Mouse (Mus musculus) intestine, postnatal 0 days (tissue): Measurements from ENCODE around the gene Mphosph6. TPM values are rescaled to one million over a fixed set of nuclear protein-coding genes. Genes with fewer than 3 reads are reported as not detected.

Experiments used
- ATAC-seq: fragments of 200-750 bp; cut with Nextera tagmentation; 2 replicates; pipeline ENCODE4 v1.8.0; 2017; ENCODE audit warnings: mild to moderate bottlenecking, moderate TSS enrichment, moderate library complexity
- H3K27ac ChIP-seq: fragments of 300-500 bp; sonication (generic); 2 replicates; pipeline ENCODE4 v1.5.1; 2014; ENCODE audit warnings: mild to moderate bottlenecking, low read depth, low read length, moderate library complexity
- H3K27me3 ChIP-seq: fragments of 300-500 bp; sonication (generic); replicated peaks from 2 replicates; pipeline ENCODE4 v1.6.1; 2014; ENCODE audit warnings: low read length, mixed read lengths; ENCODE audit not compliant: control insufficient read depth, insufficient read depth
- H3K36me3 ChIP-seq: fragments of 300-500 bp; sonication (generic); 2 replicates; pipeline ENCODE4 v1.6.1; 2014; ENCODE audit warnings: mild to moderate bottlenecking, moderate library complexity; ENCODE audit not compliant: control insufficient read depth, insufficient read depth
- H3K4me1 ChIP-seq: fragments of 300-500 bp; sonication (generic); replicated peaks from 2 replicates; pipeline ENCODE4 v1.6.1; 2014; ENCODE audit warnings: antibody characterized with exemption, low read length, mixed read lengths; ENCODE audit not compliant: control insufficient read depth, insufficient read depth
- H3K4me2 ChIP-seq: fragments of 300-500 bp; sonication (generic); replicated peaks from 2 replicates; pipeline ENCODE4 v1.6.1; 2014; ENCODE audit warnings: low read depth, mild to moderate bottlenecking, moderate library complexity
- H3K4me3 ChIP-seq: fragments of 300-500 bp; sonication (generic); 2 replicates; pipeline ENCODE4 v1.5.1; 2014; ENCODE audit warnings: low read depth, low read length
- H3K9ac ChIP-seq: fragments of 300-500 bp; sonication (generic); 2 replicates; pipeline ENCODE4 v1.6.1; 2014; ENCODE audit warnings: mild to moderate bottlenecking, low read depth, low read length
- H3K9me3 ChIP-seq: fragments of 300-500 bp; sonication (generic); 2 replicates; pipeline ENCODE4 v1.6.1; 2016; ENCODE audit warnings: mixed run types; ENCODE audit not compliant: control insufficient read depth
- CTCF ChIP-seq: sonication (generic); IDR thresholded peaks from 2 replicates; pipeline ENCODE4 v1.5.1; 2016; ENCODE audit warnings: low read depth, mild to moderate bottlenecking, control low read depth, antibody characterized with exemption, moderate library complexity
- WGBS: fragments of 180-500 bp; shearing (Covaris S2); extraction: QIAGEN DNeasy Blood & Tissue Kit; methylation state at CpG from one replicate; pipeline ENCODE4 v1.1.7; 2014; 5-methylcytosine and 5-hydroxymethylcytosine counted together
- polyA plus RNA-seq: library from polyadenylated mRNA; unstranded; fragments of >200 nt; fragmentation: Nextera tagmentation; extraction: Ambion mirVana; gene quantifications from 2 replicates; pipeline ENCODE4 v1.2.1, GENCODE M21; 2015

The Mphosph6 gene
- polyA plus RNA-seq, 1 experiment from 2014 or later = 31.3 TPM

DNA sequence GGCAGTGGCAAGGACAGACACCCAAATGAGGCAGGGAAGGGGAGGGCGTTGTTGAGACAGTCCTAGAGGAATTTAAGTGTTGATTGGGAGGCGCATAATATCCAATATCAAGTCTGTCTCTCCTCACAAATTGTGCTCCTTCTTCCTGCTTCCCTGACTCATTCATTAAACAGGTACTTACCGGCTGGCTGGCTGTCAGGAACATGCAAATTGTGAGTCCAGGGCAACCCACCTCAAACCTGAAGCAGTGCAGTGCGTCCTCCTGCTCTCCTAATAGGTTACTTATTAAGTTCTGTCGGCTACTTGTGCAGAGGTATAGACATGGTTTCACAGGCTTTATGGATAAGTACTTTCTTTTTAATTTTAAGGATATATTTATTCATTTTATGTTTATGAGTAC lies 3.7 kb upstream of the Mphosph6 start:
- WGBS = 37% methylated on average over 5 of the region's 5 CpGs
- Histone ChIP-seq H3K27ac (no peak overlapping the region; the same call in 1 of the 2 replicates), H3K4me2 (peak overlapping the region; percentile 21; the same call in 1 of the 2 replicates)

GRCm38 (mm10) chr8:117802299-117802689 lies 551 bp upstream of the Mphosph6 start:
- H3K27ac ChIP-seq = peak overlapping the region; percentile 75
- WGBS = 3% methylated on average over 11 of the region's 11 CpGs
- H3K4me3 ChIP-seq = peak overlapping the region; percentile 77
- H3K9ac ChIP-seq = peak overlapping the region; percentile 65
- H3K4me2 ChIP-seq = peak overlapping the region; percentile 73
- peaks cover 3% of the 10 kb centered on the region; the same call in 1 of the 2 replicates for H3K4me1 ChIP-seq
- H3K36me3 ChIP-seq = 0 out of 2 replicates have a peak, but pooled peaks cover 8% of the 10 kb centered on the region
- H3K27me3 ChIP-seq = no peaks in the 10 kb centered on the region
- no peak for TF ChIP-seq CTCF
- ATAC-seq = peak; percentile 37
- H3K9me3 ChIP-seq = no peaks in the 10 kb centered on the region

More for the DNA sequence above, 3.7 kb upstream of the Mphosph6 start:
- Histone ChIP-seq H3K27me3 (no peaks in the 10 kb centered on the region), H3K4me1 (no peaks in the 10 kb centered on the region; the same call in 1 of the 2 replicates), H3K4me3 (no peak overlapping the region), H3K9me3 (no peaks in the 10 kb centered on the region), H3K9ac (no peak overlapping the region), H3K36me3 (no peaks in the 10 kb centered on the region)
- 0 out of 2 replicates have a peak, but pooled peaks have one; percentile 7 for ATAC-seq
- no peak for TF ChIP-seq CTCF

DNA sequence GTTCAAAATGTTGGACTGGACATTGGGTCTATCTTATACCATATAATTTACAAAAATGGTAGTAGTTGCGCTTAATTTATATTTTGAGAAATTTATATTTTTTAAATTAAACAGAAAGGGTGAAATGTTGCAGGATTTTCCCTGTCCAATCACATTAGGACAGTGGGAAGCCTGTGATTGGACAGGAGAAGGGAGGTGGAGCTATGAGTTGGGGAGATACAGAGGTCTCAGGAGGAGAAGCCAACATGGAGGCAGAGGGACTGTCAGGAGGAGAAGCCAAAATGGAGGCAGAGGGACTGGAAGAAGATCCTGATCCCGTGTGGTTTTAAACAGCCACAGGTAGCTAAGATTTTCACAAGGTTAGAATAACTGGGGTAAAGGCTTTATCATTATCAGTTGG lies 3.7 kb downstream of the Mphosph6 start:
- Histone ChIP-seq H3K4me1 (peaks cover 3% of the 10 kb centered on the region; the same call in 1 of the 2 replicates), H3K9ac (no peak overlapping the region), H3K36me3 (peaks cover 43% of the 10 kb centered on the region), H3K27me3 (no peaks in the 10 kb centered on the region), H3K4me3 (no peak overlapping the region), H3K9me3 (no peaks in the 10 kb centered on the region), H3K4me2 (no peak overlapping the region), H3K27ac (no peak overlapping the region)
- WGBS = 92% methylated on average over 2 of the region's 2 CpGs
- TF ChIP-seq CTCF = no peak
- ATAC-seq = no peak

GRCm38 (mm10) chr8:117796464-117796863 lies 5.3 kb downstream of the Mphosph6 start:
- TF ChIP-seq CTCF = no peak
- peaks cover 3% of the 10 kb centered on the region; the same call in 1 of the 2 replicates for H3K4me1 ChIP-seq
- H3K27ac ChIP-seq = no peak overlapping the region
- H3K9ac ChIP-seq = no peak overlapping the region
- ATAC-seq = no peak
- WGBS = 77% methylated on average over 15 of the region's 15 CpGs
- peaks cover 56% of the 10 kb centered on the region for H3K36me3 ChIP-seq
- H3K9me3 ChIP-seq = no peaks in the 10 kb centered on the region
- H3K4me3 ChIP-seq = no peak overlapping the region
- no peaks in the 10 kb centered on the region for H3K27me3 ChIP-seq
- H3K4me2 ChIP-seq = no peak overlapping the region

GRCm38 (mm10) chr8:117794581-117794980 lies 7.2 kb downstream of the Mphosph6 start:
- no peak overlapping the region for H3K27ac ChIP-seq
- no peak overlapping the region for H3K9ac ChIP-seq
- H3K9me3 ChIP-seq = no peaks in the 10 kb centered on the region
- H3K4me1 ChIP-seq = 0 out of 2 replicates have a peak, but pooled peaks cover 1% of the 10 kb centered on the region
- peaks cover 73% of the 10 kb centered on the region for H3K36me3 ChIP-seq
- H3K4me3 ChIP-seq = no peak overlapping the region
- 91% methylated on average over 10 of the region's 10 CpGs for WGBS
- no peak for TF ChIP-seq CTCF
- H3K27me3 ChIP-seq = no peaks in the 10 kb centered on the region
- no peak overlapping the region for H3K4me2 ChIP-seq
- no peak for ATAC-seq

DNA sequence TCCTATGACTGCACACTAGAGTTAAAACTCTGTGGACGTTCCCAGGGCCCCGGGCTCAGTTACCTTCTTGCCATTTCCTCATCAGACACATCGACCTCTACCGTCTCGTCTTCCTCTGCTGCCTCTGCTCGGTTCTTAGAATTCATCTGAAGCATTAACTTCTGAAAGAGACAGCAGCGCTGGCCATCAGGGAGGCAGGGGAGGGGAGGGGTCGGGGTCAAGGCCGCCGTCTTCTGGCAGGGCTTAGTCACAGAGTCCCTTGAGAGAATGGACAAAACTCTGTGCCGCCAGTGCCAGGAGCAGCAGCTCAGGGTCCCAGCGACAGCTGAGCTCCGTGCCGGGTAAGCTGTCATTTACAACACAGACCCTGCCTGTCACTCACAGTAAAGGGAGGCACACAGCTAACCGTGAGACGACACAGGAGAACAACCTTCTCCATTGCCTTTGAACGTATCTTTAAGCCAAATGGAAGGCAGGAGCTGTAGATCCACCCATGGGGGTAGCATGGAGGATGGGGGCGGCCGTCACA lies 9.1 kb downstream of the Mphosph6 start:
- 86% methylated on average over 19 of the region's 19 CpGs for WGBS
- H3K36me3 ChIP-seq = peaks cover 69% of the 10 kb centered on the region
- H3K9me3 ChIP-seq = no peaks in the 10 kb centered on the region

More for the DNA sequence above, 9.1 kb downstream of the Mphosph6 start:
- no peak for ATAC-seq
- no peak overlapping the region for H3K4me3 ChIP-seq
- no peak overlapping the region for H3K9ac ChIP-seq
- H3K27me3 ChIP-seq = no peaks in the 10 kb centered on the region
- H3K4me1 ChIP-seq = no peaks in the 10 kb centered on the region
- H3K4me2 ChIP-seq = no peak overlapping the region
- no peak overlapping the region for H3K27ac ChIP-seq
- TF ChIP-seq CTCF = no peak
